Comparison of ENCODE assay signal across 24 mouse cellular contexts in genomic region chr2:4751918-4752317, GRCm38 (mm10). TPM values are rescaled to one million over a fixed set of nuclear protein-coding genes. Genes with fewer than 3 reads are reported as not detected.
A peak's percentile ranks its signal among the peaks of the same experiment; 100 is the strongest.
DNase-seq lines count a peak whose midpoint lies in the region; ATAC-seq and TF ChIP-seq lines count a peak whose summit lies in the region.
"Had no signal": no experiment of that assay in that cellular context is flagged by ENCODE, and none has a peak within 500 bp of the region (broad histone marks: within the 10 kb centered on the region; RNA-seq: fewer than 3 reads in every experiment).

No protein-coding gene starts in this region.

- TF ChIP-seq CTCF in lung, adult 2 months (IDR thresholded peaks at IDR 0.05; ENCODE audit: insufficient read depth, low read length) = no peak

- no peak for ATAC-seq in midbrain, embryonic 11.5 days (ENCODE audit: low FRiP score)
- no peak for ATAC-seq in midbrain, embryonic 14.5 days (ENCODE audit: low FRiP score, low TSS enrichment)
- ATAC-seq: activated CD4-positive, CD25-positive, alpha-beta regulatory T cell, adult 4 months; CD4-positive, CD25-positive, alpha-beta regulatory T cell, adult 4 months; forebrain, embryonic 13.5 days; forebrain, embryonic 15.5 days; Patski had no signal

- DNase-seq in lung, adult 18-20 months = peak; percentile 9 to 34
- no peak for DNase-seq in lung, postnatal 4 days
- DNase-seq in lung, postnatal 25 days (ENCODE audit: low spot score) = peak; percentile 27
- DNase-seq in lung, adult 2 months = no peak
- DNase-seq in midbrain, embryonic 11.5 days (ENCODE audit: low spot score, missing footprints) = peak; percentile 53
- DNase-seq in midbrain, embryonic 14.5 days = no peak
- DNase-seq: adrenal gland, adult 8-10 months; adrenal gland, postnatal 14 days; adrenal gland, postnatal 36 days; B cell, adult 2 months; cerebellum, adult 11-12 months; cerebellum, adult 2 months; cerebellum, adult 9-10 months; cerebellum, postnatal 10 days; cerebellum, postnatal 25 days had no signal

- H3K4me3 ChIP-seq in lung, adult 2 months (replicated peaks; ENCODE audit: extremely low read depth, low read depth, low read length) = no peak overlapping the region
- H3K4me3 ChIP-seq in midbrain, embryonic 11.5 days (ENCODE audit: low read depth, low read length) = no peak overlapping the region
- H3K4me3 ChIP-seq in midbrain, embryonic 14.5 days (replicated peaks; ENCODE audit: low read depth, low read length) = no peak overlapping the region
- H3K4me3 ChIP-seq: embryonic facial prominence, embryonic 10.5 days; embryonic facial prominence, embryonic 12.5 days; forebrain, embryonic 13.5 days; forebrain, embryonic 15.5 days had no signal

- H3K4me1 ChIP-seq in lung, adult 2 months (ENCODE audit: control insufficient read depth, insufficient read depth, low read length) = no peaks in the 10 kb centered on the region
- no peaks in the 10 kb centered on the region for H3K4me1 ChIP-seq in midbrain, embryonic 11.5 days (ENCODE audit: control insufficient read depth, insufficient read depth, low read length)
- no peaks in the 10 kb centered on the region for H3K4me1 ChIP-seq in midbrain, embryonic 14.5 days (ENCODE audit: control insufficient read depth, insufficient read depth, low read length)
- H3K4me1 ChIP-seq: embryonic facial prominence, embryonic 10.5 days; embryonic facial prominence, embryonic 12.5 days; forebrain, embryonic 15.5 days had no signal

- no peaks in the 10 kb centered on the region for H3K9me3 ChIP-seq in midbrain, embryonic 11.5 days (ENCODE audit: control insufficient read depth, low read length)
- H3K9me3 ChIP-seq in midbrain, embryonic 14.5 days (ENCODE audit: control insufficient read depth, low read length) = no peaks in the 10 kb centered on the region
- H3K9me3 ChIP-seq: embryonic facial prominence, embryonic 10.5 days; embryonic facial prominence, embryonic 12.5 days; forebrain, embryonic 13.5 days; forebrain, embryonic 15.5 days; G1E had no signal

- no peaks in the 10 kb centered on the region for H3K27me3 ChIP-seq in midbrain, embryonic 11.5 days (ENCODE audit: control insufficient read depth, insufficient read depth, low read length)
- no peaks in the 10 kb centered on the region for H3K27me3 ChIP-seq in midbrain, embryonic 14.5 days (ENCODE audit: control insufficient read depth, insufficient read depth, low read length)
- H3K27me3 ChIP-seq: CH12.LX; embryonic facial prominence, embryonic 12.5 days; forebrain, embryonic 13.5 days; forebrain, embryonic 15.5 days; Patski had no signal

- WGBS in lung, adult 2 months = 75% methylated on average over 6 of the region's 6 CpGs
- 87% methylated on average over 6 of the region's 6 CpGs for WGBS in midbrain, embryonic 11.5 days
- WGBS in midbrain, embryonic 14.5 days = 83% methylated on average over 6 of the region's 6 CpGs

- H3K9ac ChIP-seq in midbrain, embryonic 11.5 days (ENCODE audit: low read length) = no peak overlapping the region
- no peak overlapping the region for H3K9ac ChIP-seq in midbrain, embryonic 14.5 days (replicated peaks; ENCODE audit: low read length)
- H3K9ac ChIP-seq: embryonic facial prominence, embryonic 12.5 days; forebrain, embryonic 13.5 days; forebrain, embryonic 15.5 days had no signal

- H3K27ac ChIP-seq in midbrain, embryonic 11.5 days (ENCODE audit: low read depth, low read length) = no peak overlapping the region
- no peak overlapping the region for H3K27ac ChIP-seq in midbrain, embryonic 14.5 days (replicated peaks; ENCODE audit: low read depth, low read length)
- H3K27ac ChIP-seq: embryonic facial prominence, embryonic 10.5 days; embryonic facial prominence, embryonic 12.5 days; forebrain, embryonic 13.5 days; forebrain, embryonic 15.5 days had no signal

- H3K36me3 ChIP-seq in midbrain, embryonic 11.5 days (ENCODE audit: control insufficient read depth, insufficient read depth, low read length) = no peaks in the 10 kb centered on the region
- H3K36me3 ChIP-seq in midbrain, embryonic 14.5 days (ENCODE audit: control insufficient read depth, insufficient read depth, low read length) = no peaks in the 10 kb centered on the region
- H3K36me3 ChIP-seq: embryonic facial prominence, embryonic 10.5 days; embryonic facial prominence, embryonic 12.5 days; forebrain, embryonic 15.5 days; G1E had no signal

- H3K4me2 ChIP-seq in midbrain, embryonic 11.5 days = no peak overlapping the region
- no peak overlapping the region for H3K4me2 ChIP-seq in midbrain, embryonic 14.5 days (ENCODE audit: low read length)
- H3K4me2 ChIP-seq: embryonic facial prominence, embryonic 12.5 days; forebrain, embryonic 13.5 days; forebrain, embryonic 15.5 days had no signal

- no peak for TF ChIP-seq POLR2A in lung, adult 2 months (IDR thresholded peaks at IDR 0.05; ENCODE audit: borderline replicate concordance, extremely low read depth, low read depth, low read length)

RNA-seq across cellular contexts. Expression of gene Bend7, which starts 34.3 kb away (rescaled TPM):
- 15.7 and 17.2 TPM in 2 replicates for polyA plus RNA-seq in lung, adult 2 months (2012; rRNA removed)
- 5.8 and 7.0 TPM in 2 replicates for polyA plus RNA-seq in midbrain, embryonic 11.5 days (2014; fragmentation: Nextera tagmentation; extraction: Ambion mirVana)
- polyA plus RNA-seq in midbrain, embryonic 14.5 days (2014; fragmentation: Nextera tagmentation; extraction: Ambion mirVana) = 6.3 and 6.8 TPM in 2 replicates
- polyA plus RNA-seq: activated CD4-positive, CD25-positive, alpha-beta regulatory T cell, adult 4 months; CD4-positive, CD25-positive, alpha-beta regulatory T cell, adult 4 months; G1E had no signal

Comparison
In these comparisons a context has a peak if more than half of its experiments do, and no peak if none do; other contexts are left out.
1. DNase-seq: peak in lung, adult 18-20 months (2 of 2), lung, postnatal 25 days (single experiment) and midbrain, embryonic 11.5 days (single experiment); none in lung, postnatal 4 days (0 of 2), lung, adult 2 months (single experiment) and midbrain, embryonic 14.5 days (single experiment).